Mouse (Mus musculus) stomach, postnatal 0 days (tissue): Measurements from ENCODE around the gene Prdm11. TPM values are rescaled to one million over a fixed set of nuclear protein-coding genes. Genes with fewer than 3 reads are reported as not detected.

Experiments used
- ATAC-seq: fragments of 200-750 bp; cut with Nextera tagmentation; 2 replicates; pipeline ENCODE4 v1.8.0; 2017; ENCODE audit not compliant: low FRiP score, low TSS enrichment
- DNase-seq: peaks from one replicate; pipeline ENCODE4 v3.0.0-alpha.2; 2016; ENCODE audit warnings: low spot score
- H3K27ac ChIP-seq: fragments of 300-500 bp; sonication (generic); replicated peaks from 2 replicates; pipeline ENCODE4 v1.5.1; 2014; ENCODE audit warnings: mild to moderate bottlenecking, control low read depth
- H3K27me3 ChIP-seq: fragments of 300-500 bp; sonication (generic); 2 replicates; pipeline ENCODE4 v1.6.1; 2014; ENCODE audit warnings: low read length; ENCODE audit not compliant: control insufficient read depth, insufficient read depth
- H3K36me3 ChIP-seq: fragments of 300-500 bp; sonication (generic); 2 replicates; pipeline ENCODE4 v1.6.1; 2014; ENCODE audit warnings: low read length, mixed read lengths; ENCODE audit not compliant: control insufficient read depth, insufficient read depth
- H3K4me1 ChIP-seq: fragments of 300-500 bp; sonication (generic); replicated peaks from 2 replicates; pipeline ENCODE4 v1.6.1; 2014; ENCODE audit warnings: antibody characterized with exemption; ENCODE audit not compliant: control insufficient read depth, insufficient read depth
- H3K4me2 ChIP-seq: fragments of 300-500 bp; sonication (generic); replicated peaks from 2 replicates; pipeline ENCODE4 v1.6.1; 2014; ENCODE audit warnings: low read depth, mild to moderate bottlenecking, control low read depth, moderate library complexity
- H3K4me3 ChIP-seq: fragments of 300-500 bp; sonication (generic); 2 replicates; pipeline ENCODE4 v1.5.1; 2014; ENCODE audit warnings: low read depth, low read length, control low read depth
- H3K9ac ChIP-seq: fragments of 300-500 bp; sonication (generic); 2 replicates; pipeline ENCODE4 v1.6.1; 2014; ENCODE audit warnings: mild to moderate bottlenecking, low read length, control low read depth, mixed read lengths
- H3K9me3 ChIP-seq: fragments of 300-500 bp; sonication (generic); 2 replicates; pipeline ENCODE4 v1.6.1; 2016; ENCODE audit warnings: low read length; ENCODE audit not compliant: control insufficient read depth
- CTCF ChIP-seq: IDR thresholded peaks from 2 replicates; pipeline ENCODE4 v1.5.1; 2016; ENCODE audit warnings: antibody characterized with exemption, low read depth, mild to moderate bottlenecking, moderate library complexity
- EP300 ChIP-seq: optimal IDR thresholded peaks from 2 replicates; pipeline ENCODE3; 2016; ENCODE audit warnings: antibody characterized with exemption
- WGBS: fragments of 180-500 bp; shearing (Covaris S2); extraction: QIAGEN DNeasy Blood & Tissue Kit; methylation state at CpG from one replicate; pipeline ENCODE4 v1.1.7; 2014; 5-methylcytosine and 5-hydroxymethylcytosine counted together
- polyA plus RNA-seq: library from polyadenylated mRNA; unstranded; fragments of >200 nt; fragmentation: Nextera tagmentation; extraction: Ambion mirVana; gene quantifications from 2 replicates; pipeline ENCODE4 v1.2.1, GENCODE M21; 2015

Gene Prdm11
- polyA plus RNA-seq, 1 experiment from 2014 or later = 5.8 TPM

DNA sequence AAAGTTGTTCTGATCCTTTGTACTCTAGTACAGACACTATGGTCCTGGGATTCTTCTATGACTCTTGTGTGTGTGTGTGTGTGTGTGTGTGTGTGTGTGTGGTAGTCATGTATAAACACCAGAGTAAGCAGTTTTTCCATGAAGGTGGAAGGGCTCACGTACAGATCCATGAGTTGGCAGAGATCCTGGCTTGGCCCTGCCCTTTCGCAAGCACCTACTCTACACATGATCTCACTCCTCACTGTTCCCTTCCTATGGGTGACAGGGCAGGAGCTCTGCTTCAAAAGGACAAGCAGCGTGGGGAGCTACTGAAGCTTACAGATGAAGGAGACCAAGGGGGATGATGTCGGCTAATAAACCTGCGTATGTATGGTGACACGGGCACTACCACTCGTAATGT is 18.3 kb downstream of the Prdm11 start:
- H3K9me3 ChIP-seq = no peaks in the 10 kb centered on the region
- WGBS = 70% methylated on average over 7 of the region's 7 CpGs

DNA sequence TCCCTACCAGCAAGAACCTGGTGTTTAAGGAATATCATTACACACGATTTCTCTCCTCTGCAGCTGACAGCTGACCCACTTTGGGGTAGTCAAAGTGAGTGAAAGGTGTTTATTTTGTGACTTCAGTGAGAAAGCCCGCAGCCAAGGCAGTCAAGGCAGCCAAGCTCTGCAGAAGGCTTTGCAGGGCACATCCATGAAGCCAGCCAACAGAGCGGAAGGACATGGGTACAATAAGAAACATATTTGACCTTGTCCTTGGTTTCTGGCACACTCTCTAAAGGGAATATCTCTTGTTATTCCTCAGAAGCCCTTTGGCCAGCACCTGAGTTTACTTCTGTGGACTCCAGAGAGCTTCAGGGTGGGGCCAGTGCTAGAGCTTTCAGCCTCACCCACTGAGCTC is 21.5 kb downstream of the Prdm11 start:
- DNase-seq (no peak), ATAC-seq (0 out of 2 replicates have a peak, but pooled peaks have one; percentile 25)
- Histone ChIP-seq H3K4me1 (peaks cover 4% of the 10 kb centered on the region; the same call in 1 of the 2 replicates), H3K4me3 (no peak overlapping the region), H3K9me3 (no peaks in the 10 kb centered on the region), H3K27me3 (no peaks in the 10 kb centered on the region), H3K36me3 (no peaks in the 10 kb centered on the region), H3K9ac (no peak overlapping the region), H3K27ac (0 out of 2 replicates have a peak overlapping the region, but pooled peaks have one; percentile 14), H3K4me2 (no peak overlapping the region)
- WGBS = 44% methylated on average over 3 of the region's 3 CpGs
- TF ChIP-seq CTCF = no peak
- no peak for TF ChIP-seq EP300

More for the DNA sequence above, 18.3 kb downstream of the Prdm11 start:
- H3K9ac ChIP-seq = no peak overlapping the region
- H3K4me1 ChIP-seq = peaks cover 18% of the 10 kb centered on the region
- TF ChIP-seq CTCF (no peak), EP300 (no peak)
- no peak overlapping the region for H3K4me3 ChIP-seq
- 0 out of 2 replicates have a peak overlapping the region, but pooled peaks have one; percentile 45 for H3K27ac ChIP-seq
- DNase-seq (no peak), ATAC-seq (peak; percentile 53)
- no peak overlapping the region for H3K4me2 ChIP-seq
- no peaks in the 10 kb centered on the region for H3K36me3 ChIP-seq
- H3K27me3 ChIP-seq = no peaks in the 10 kb centered on the region

DNA sequence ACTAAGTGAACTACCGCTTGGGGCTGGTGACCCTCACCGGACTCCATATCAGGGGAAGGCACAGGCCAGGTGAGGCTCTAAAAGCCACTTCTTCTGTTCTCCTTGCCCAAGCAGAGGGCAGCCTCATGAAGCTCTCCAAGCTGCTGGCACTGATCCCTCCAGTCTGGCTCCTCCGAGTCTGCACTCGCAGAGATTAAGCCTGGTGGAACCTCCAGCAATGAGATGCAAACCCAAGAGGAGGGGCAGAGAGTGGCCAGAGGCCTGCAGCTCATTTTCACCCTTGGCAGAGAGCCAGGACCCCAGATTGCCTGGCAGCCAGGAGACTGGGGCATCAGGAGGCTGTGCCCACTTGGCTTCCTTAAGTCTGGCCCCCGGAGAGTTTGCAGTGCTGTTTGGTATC is 27.1 kb downstream of the Prdm11 start:
- Histone ChIP-seq H3K9ac (no peak overlapping the region), H3K4me2 (no peak overlapping the region), H3K9me3 (no peaks in the 10 kb centered on the region), H3K27ac (no peak overlapping the region), H3K4me3 (no peak overlapping the region), H3K4me1 (peaks cover 7% of the 10 kb centered on the region), H3K27me3 (no peaks in the 10 kb centered on the region), H3K36me3 (no peaks in the 10 kb centered on the region)
- TF ChIP-seq CTCF = no peak
- no peak for TF ChIP-seq EP300
- WGBS = 66% methylated on average over 5 of the region's 5 CpGs
- DNase-seq (no peak), ATAC-seq (no peak)

DNA sequence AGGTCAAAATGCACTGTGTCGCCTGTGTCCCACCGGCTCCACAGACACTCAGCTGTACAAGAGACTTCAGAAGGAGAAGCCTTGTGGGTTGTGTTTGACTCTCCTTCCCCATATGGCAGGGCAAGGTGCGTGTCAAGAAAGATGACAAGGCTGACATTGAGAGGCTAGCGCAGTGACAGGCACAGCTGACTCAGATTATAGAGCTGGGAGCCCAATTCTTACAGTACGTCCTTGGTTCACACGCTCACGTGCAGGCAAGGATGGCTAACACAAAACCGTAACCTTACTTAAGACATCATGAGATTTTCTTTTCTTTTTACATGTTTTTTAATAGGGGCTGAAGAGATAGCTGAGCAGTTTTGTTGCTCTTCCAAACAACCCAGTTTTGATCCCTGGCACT is 28.8 kb downstream of the Prdm11 start:
- H3K27ac ChIP-seq = no peak overlapping the region
- no peaks in the 10 kb centered on the region for H3K27me3 ChIP-seq
- no peak for ATAC-seq
- no peaks in the 10 kb centered on the region for H3K36me3 ChIP-seq
- H3K4me1 ChIP-seq = peaks cover 10% of the 10 kb centered on the region
- H3K4me2 ChIP-seq = no peak overlapping the region
- H3K4me3 ChIP-seq = no peak overlapping the region
- no peak for DNase-seq
- H3K9ac ChIP-seq = no peak overlapping the region
- H3K9me3 ChIP-seq = no peaks in the 10 kb centered on the region
- TF ChIP-seq EP300 (no peak), CTCF (no peak)
- 90% methylated on average over 8 of the region's 8 CpGs for WGBS

DNA sequence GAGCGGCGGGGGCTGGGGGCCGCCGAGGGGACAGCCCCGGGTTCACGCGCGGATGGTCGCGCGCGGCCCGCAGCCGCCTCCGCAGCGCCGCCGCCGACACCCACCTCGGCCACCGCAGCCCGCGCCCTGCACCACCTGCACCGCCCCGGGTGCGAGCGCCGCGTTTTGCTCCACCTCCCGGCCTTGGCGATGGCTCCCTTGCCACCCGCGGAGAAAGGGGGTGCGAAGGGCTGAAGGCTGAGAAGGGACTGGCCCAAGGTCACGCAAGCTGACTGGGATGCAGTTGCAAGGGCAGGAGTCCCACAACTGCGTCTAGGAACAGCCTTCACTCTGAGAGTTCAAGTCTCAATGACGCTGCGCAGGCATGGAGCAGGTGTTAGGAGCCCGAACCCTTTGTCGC is 30.9 kb downstream of the Prdm11 start:
- H3K27ac ChIP-seq = peak overlapping the region; percentile 91
- peak overlapping the region; percentile 97 for H3K4me2 ChIP-seq
- DNase-seq (peak; percentile 62), ATAC-seq (peak; percentile 38)
- H3K36me3 ChIP-seq = no peaks in the 10 kb centered on the region
- no peaks in the 10 kb centered on the region for H3K27me3 ChIP-seq
- H3K4me3 ChIP-seq = peak overlapping the region; percentile 61
- 3% methylated on average over 40 of the region's 40 CpGs for WGBS
- H3K9me3 ChIP-seq = no peaks in the 10 kb centered on the region
- peaks cover 10% of the 10 kb centered on the region for H3K4me1 ChIP-seq
- peak overlapping the region; percentile 71 for H3K9ac ChIP-seq
- TF ChIP-seq EP300 = no peak

DNA sequence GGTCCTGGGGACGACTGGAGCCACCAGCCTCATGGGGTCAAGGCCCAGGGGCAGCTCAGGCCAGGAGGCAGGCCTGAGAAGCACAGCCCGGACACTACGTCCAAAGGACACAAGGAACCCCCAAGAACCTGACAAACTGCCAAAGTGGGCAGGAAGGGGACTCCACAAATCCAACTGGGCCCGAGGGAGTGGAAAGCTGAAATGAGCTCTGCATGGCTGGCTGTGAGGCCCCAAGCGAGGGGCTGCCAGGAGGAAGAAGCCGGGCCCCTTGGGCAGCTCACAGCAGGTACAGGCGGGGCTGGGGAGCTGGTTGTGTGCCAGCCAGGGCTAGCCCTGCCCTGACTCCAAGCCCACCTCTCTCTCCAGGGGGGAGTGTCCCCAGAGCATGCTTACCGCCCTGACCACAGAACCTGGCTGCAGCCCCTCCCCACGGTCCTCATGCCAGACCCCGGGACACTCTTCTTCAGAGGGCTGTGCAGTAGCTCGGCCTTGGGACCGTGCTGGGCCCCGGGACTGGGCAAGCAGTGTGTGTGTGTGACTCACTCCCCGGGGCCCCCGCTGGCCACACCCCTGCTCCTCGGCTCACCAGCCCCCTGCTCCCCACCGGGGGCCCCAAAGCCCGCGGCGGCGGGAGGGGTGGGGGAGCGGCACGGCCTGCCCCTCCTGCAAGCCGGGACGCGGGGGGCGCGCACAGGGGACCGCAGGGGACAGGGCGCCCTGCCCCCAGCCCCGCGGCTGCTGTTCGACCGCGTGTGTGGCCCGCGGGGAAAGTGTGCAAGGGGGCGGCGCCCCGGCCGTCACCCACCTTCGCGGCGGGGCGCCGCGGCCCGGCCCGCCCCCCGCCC is 31.7 kb downstream of the Prdm11 start:
- Histone ChIP-seq H3K9me3 (no peaks in the 10 kb centered on the region), H3K4me3 (peak overlapping the region; percentile 61), H3K4me2 (peak overlapping the region; percentile 97), H3K27ac (peak overlapping the region; percentile 91), H3K36me3 (no peaks in the 10 kb centered on the region), H3K9ac (peak overlapping the region; percentile 71), H3K27me3 (no peaks in the 10 kb centered on the region), H3K4me1 (peaks cover 10% of the 10 kb centered on the region)
- DNase-seq = peak; percentile 85
- peak; percentile 91 for ATAC-seq
- TF ChIP-seq EP300 (no peak), CTCF (no peak)
- 3% methylated on average over 40 of the region's 50 CpGs for WGBS
